Comparison of ENCODE assay signal across 8 mouse cellular contexts in the genomic region with DNA sequence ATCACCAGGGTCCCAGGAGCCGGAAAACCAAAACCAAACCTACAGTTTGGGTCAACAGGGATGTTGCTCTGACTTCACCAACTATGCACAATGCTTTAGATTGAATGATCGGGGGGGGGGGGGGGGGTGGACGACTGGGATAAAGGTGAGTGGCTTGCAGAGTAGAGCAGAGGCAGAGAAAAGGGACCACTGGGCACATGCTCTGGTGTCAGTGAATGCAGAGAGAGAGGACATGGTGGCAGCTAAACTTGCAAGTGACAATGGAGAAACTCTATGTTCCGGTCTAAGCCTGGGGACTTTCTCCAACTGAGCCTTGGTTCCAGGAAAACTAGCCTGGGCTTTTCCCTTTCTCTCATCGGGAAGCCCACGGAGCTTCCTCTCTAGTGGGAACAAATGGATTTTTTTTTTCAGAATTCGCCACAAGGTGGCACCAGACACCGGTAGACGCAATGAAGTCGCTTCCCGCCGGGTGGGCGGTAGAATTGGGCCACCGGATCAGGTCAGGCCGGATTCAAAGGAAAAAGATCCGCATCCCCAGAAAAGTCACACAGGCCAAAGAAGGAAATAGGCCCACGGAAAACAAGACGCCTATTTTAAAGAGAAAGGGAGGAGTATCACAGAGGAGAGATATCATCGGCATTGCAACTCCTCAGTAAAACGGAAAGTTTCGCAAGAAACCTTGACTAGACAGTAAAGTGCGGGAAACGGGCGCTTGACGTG. TPM values are rescaled to one million over a fixed set of nuclear protein-coding genes. Genes with fewer than 3 reads are reported as not detected.
DNase-seq lines count a peak whose midpoint lies in the region; ATAC-seq and TF ChIP-seq lines count a peak whose summit lies in the region.

No protein-coding gene starts in this region.

- no peaks in the 10 kb centered on the region for H3K27me3 ChIP-seq in embryonic facial prominence, embryonic 14.5 days (replicated peaks; ENCODE audit: control insufficient read depth, insufficient read depth, low read length)
- no peaks in the 10 kb centered on the region for H3K27me3 ChIP-seq in limb, embryonic 15.5 days
- H3K27me3 ChIP-seq in midbrain, postnatal 0 days (ENCODE audit: insufficient read depth, low read length) = no peaks in the 10 kb centered on the region

- H3K4me2 ChIP-seq in embryonic facial prominence, embryonic 14.5 days (ENCODE audit: low read depth, low read length) = peak overlapping the region; percentile 79
- H3K4me2 ChIP-seq in limb, embryonic 15.5 days = peak overlapping the region; percentile 55
- H3K4me2 ChIP-seq in midbrain, postnatal 0 days (ENCODE audit: low read depth, low read length, poor library complexity, severe bottlenecking) = peak overlapping the region; percentile 57

- peak; percentile 87 for TF ChIP-seq CTCF in midbrain, postnatal 0 days (IDR thresholded peaks at IDR 0.05)

- H3K9ac ChIP-seq in embryonic facial prominence, embryonic 14.5 days (ENCODE audit: low read depth, low read length) = peak overlapping the region; percentile 62
- 0 out of 2 replicates have a peak overlapping the region, but pooled peaks have one; percentile 18 for H3K9ac ChIP-seq in limb, embryonic 15.5 days
- 0 out of 2 replicates have a peak overlapping the region, but pooled peaks have one; percentile 24 for H3K9ac ChIP-seq in midbrain, postnatal 0 days (replicated peaks; ENCODE audit: low read length, poor library complexity, severe bottlenecking)

- H3K4me3 ChIP-seq in embryonic facial prominence, embryonic 14.5 days (ENCODE audit: low read depth, low read length) = peak overlapping the region; percentile 43
- peak overlapping the region; percentile 41 for H3K4me3 ChIP-seq in limb, embryonic 15.5 days
- peak overlapping the region; percentile 29 for H3K4me3 ChIP-seq in midbrain, postnatal 0 days (ENCODE audit: low read depth, low read length)

- H3K9me3 ChIP-seq in embryonic facial prominence, embryonic 14.5 days (ENCODE audit: control insufficient read depth, low read length) = no peaks in the 10 kb centered on the region
- no peaks in the 10 kb centered on the region for H3K9me3 ChIP-seq in limb, embryonic 15.5 days
- H3K9me3 ChIP-seq in midbrain, postnatal 0 days (ENCODE audit: low read length) = no peaks in the 10 kb centered on the region

- DNase-seq in A20 (ENCODE audit: low read depth, low spot score) = peak; percentile 82
- peak; percentile 30 to 64 for DNase-seq in adrenal gland, postnatal 4 days (ENCODE audit: low spot score in 2 of 2)
- peak; percentile 89 for DNase-seq in embryonic facial prominence, embryonic 14.5 days (ENCODE audit: low spot score)
- peak; percentile 70 to 83 for DNase-seq in heart, adult 9 months (ENCODE audit: low spot score in 2 of 2)
- peak; percentile 81 for DNase-seq in kidney, adult 9 months
- peak; percentile 90 for DNase-seq in midbrain, postnatal 0 days (ENCODE audit: low spot score)
- DNase-seq in spleen, postnatal 36 days (ENCODE audit: low spot score in 2 of 2) = peak; percentile 47 to 57

- no peak overlapping the region for H3K27ac ChIP-seq in embryonic facial prominence, embryonic 14.5 days (replicated peaks; ENCODE audit: low read depth, low read length)
- H3K27ac ChIP-seq in limb, embryonic 15.5 days = no peak overlapping the region
- no peak overlapping the region for H3K27ac ChIP-seq in midbrain, postnatal 0 days (ENCODE audit: low read depth, low read length)

- ATAC-seq in embryonic facial prominence, embryonic 14.5 days (ENCODE audit: low read depth) = peak; percentile 38; the same call in 1 of the 2 replicates
- ATAC-seq in limb, embryonic 15.5 days (ENCODE audit: insufficient number of reproducible peaks, low FRiP score, low TSS enrichment, low read depth) = no peak
- ATAC-seq in midbrain, postnatal 0 days (ENCODE audit: low FRiP score) = no peak

- 0 out of 2 replicates have a peak, but pooled peaks cover 2% of the 10 kb centered on the region for H3K4me1 ChIP-seq in embryonic facial prominence, embryonic 14.5 days (ENCODE audit: control insufficient read depth, insufficient read depth, low read length)
- 0 out of 2 replicates have a peak, but pooled peaks cover 12% of the 10 kb centered on the region for H3K4me1 ChIP-seq in limb, embryonic 15.5 days
- no peaks in the 10 kb centered on the region for H3K4me1 ChIP-seq in midbrain, postnatal 0 days (ENCODE audit: insufficient read depth, low read length)

- WGBS in embryonic facial prominence, embryonic 14.5 days = 8% methylated on average over 24 of the region's 25 CpGs
- WGBS in limb, embryonic 15.5 days = 7% methylated on average over 25 of the region's 25 CpGs
- 7% methylated on average over 25 of the region's 25 CpGs for WGBS in midbrain, postnatal 0 days

- 0 out of 2 replicates have a peak, but pooled peaks cover 8% of the 10 kb centered on the region for H3K36me3 ChIP-seq in embryonic facial prominence, embryonic 14.5 days (ENCODE audit: control insufficient read depth, insufficient read depth, low read length)
- H3K36me3 ChIP-seq in limb, embryonic 15.5 days = 0 out of 2 replicates have a peak, but pooled peaks cover 5% of the 10 kb centered on the region
- no peaks in the 10 kb centered on the region for H3K36me3 ChIP-seq in midbrain, postnatal 0 days (ENCODE audit: insufficient read depth, low read length)

RNA-seq across cellular contexts. Expression of a gene that starts 32.5 kb away (rescaled TPM):
- 1 to 10 TPM; 4.6 to 4.7 TPM for total RNA-seq in adrenal gland, postnatal 4 days (2021)
- polyA plus RNA-seq in embryonic facial prominence, embryonic 14.5 days (2014; fragmentation: Nextera tagmentation; extraction: Ambion mirVana) = 3.0 and 3.7 TPM in 2 replicates
- 14.2 and 17.9 TPM in 2 replicates for polyA plus RNA-seq in limb, embryonic 15.5 days (2015; fragmentation: Nextera tagmentation; extraction: Ambion mirVana)
- total RNA-seq in midbrain, postnatal 0 days (2014; rRNA removed) = 1.7 and 2.5 TPM in 2 replicates
- 0.99 and 1.1 TPM in 2 replicates for polyA plus RNA-seq in midbrain, postnatal 0 days (2015; fragmentation: Nextera tagmentation; extraction: Ambion mirVana)
